Mouse (Mus musculus) right cerebral cortex, adult 18-20 months (tissue): ENCODE data around the gene Sec22b.

Experiments
- DNase-seq: peaks from one replicate; pipeline ENCODE4 v3.0.0; 2022; ENCODE audit warnings: mixed read lengths

Gene Sec22b

GRCm38 (mm10) chr3:97941440-97942259 lies 40.7 kb downstream of the Sec22b start:
- no peak for DNase-seq

- DNase-seq: no peak
Measured at GRCm38 (mm10) chr3:97942260-97942950, 41.4 kb downstream of the Sec22b start.

- no peak for DNase-seq
Measured at GRCm38 (mm10) chr3:97944462-97944861, 43.5 kb downstream of the Sec22b start.

- DNase-seq: no peak
Measured at GRCm38 (mm10) chr3:97946439-97946838, 45.4 kb downstream of the Sec22b start.

GRCm38 (mm10) chr3:97948518-97948917 lies 47.5 kb downstream of the Sec22b start:
- DNase-seq: no peak

- no peak for DNase-seq
Measured at GRCm38 (mm10) chr3:97949946-97950345, 49.0 kb downstream of the Sec22b start.

GRCm38 (mm10) chr3:97951134-97951533 lies 50.1 kb downstream of the Sec22b start:
- DNase-seq: no peak

GRCm38 (mm10) chr3:97953196-97953595 lies 52.2 kb downstream of the Sec22b start:
- no peak for DNase-seq

- no peak for DNase-seq
Measured at GRCm38 (mm10) chr3:97956322-97956721, 55.3 kb downstream of the Sec22b start.

- DNase-seq: no peak
Measured at GRCm38 (mm10) chr3:97956926-97957325, 55.9 kb downstream of the Sec22b start.

GRCm38 (mm10) chr3:97960783-97961594 lies 60.0 kb downstream of the Sec22b start:
- DNase-seq: no peak

- DNase-seq: no peak
Measured at GRCm38 (mm10) chr3:97961962-97962361, 61.0 kb downstream of the Sec22b start.

- DNase-seq: no peak
Measured at GRCm38 (mm10) chr3:97964878-97965353, 63.9 kb downstream of the Sec22b start.

- DNase-seq: no peak
Measured at GRCm38 (mm10) chr3:97967627-97968026, 66.6 kb downstream of the Sec22b start.

GRCm38 (mm10) chr3:97968191-97968590 lies 67.2 kb downstream of the Sec22b start:
- DNase-seq: no peak

- no peak for DNase-seq
Measured at GRCm38 (mm10) chr3:97969019-97969418, 68.0 kb downstream of the Sec22b start.

- no peak for DNase-seq
Measured at GRCm38 (mm10) chr3:97971117-97971516, 70.1 kb downstream of the Sec22b start.

GRCm38 (mm10) chr3:97972200-97972599 lies 71.2 kb downstream of the Sec22b start:
- DNase-seq: no peak

GRCm38 (mm10) chr3:97972707-97973106 lies 71.7 kb downstream of the Sec22b start:
- DNase-seq: no peak
